Mouse (Mus musculus) brain, embryonic 18.5 days (tissue): ENCODE results near the gene Mrgprd.

Experiments used
- DNase-seq: peaks from one replicate; pipeline ENCODE4 v3.0.0-alpha.2; 2012; ENCODE audit warnings: low read depth, low spot score

Mrgprd gene

DNA sequence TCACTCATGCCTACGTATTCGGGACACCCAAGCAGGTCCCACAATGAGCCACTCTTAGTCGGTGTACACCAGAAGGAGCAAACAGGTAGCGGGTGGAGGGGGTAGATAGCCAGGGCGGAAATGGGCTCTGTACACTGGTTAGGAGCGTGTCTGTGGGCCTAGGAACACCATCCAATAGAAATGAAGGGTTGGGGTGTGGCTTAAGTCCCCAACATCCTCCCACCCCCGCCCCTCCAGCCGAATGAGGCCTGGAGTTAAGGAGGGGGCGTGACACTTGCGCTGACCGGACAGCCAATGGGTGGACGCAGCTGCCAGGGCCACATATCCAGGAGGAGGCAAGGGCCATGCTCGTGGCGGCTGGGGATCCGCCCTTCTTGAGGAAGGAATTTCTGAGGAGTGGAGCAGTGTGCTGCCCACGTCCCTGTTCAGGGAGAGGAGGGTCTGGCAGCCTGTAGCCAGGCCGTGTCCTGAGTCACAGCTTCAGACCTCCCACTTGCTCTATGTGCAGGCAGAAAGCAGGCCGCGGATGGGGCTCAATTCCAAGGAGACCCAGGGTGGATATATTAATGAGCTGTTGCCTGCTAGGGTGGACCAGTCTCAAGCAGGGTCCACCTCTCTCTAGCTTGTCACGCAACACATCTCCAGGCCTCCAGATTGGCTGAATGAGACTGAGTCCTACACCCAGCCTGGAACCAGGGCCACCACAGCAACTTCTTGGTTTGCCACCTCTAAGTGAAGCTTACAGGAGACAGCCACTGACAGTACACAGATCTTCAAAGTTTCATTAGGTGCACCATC is 11.9 kb upstream of the Mrgprd start:
- DNase-seq: no peak

DNA sequence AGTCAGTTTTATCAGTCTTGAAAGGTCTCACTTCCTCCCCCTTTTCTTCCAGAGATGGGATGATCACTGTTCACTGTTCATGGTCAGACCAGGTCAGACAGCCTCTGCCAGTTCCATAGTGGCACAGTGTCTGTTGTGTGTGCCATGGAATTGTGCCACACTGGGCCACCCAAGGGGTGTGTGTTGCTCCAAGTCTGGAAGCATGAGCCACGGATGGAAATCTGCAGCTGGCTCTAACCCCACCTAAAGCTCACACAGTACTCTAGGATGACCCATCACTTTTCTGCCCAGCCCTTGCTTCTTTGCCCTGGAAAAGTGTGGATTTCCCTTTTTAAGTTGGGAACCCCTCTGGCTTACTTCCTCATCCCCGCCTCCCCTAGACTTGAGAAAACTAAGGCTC is 10.5 kb upstream of the Mrgprd start:
- DNase-seq: no peak

DNA sequence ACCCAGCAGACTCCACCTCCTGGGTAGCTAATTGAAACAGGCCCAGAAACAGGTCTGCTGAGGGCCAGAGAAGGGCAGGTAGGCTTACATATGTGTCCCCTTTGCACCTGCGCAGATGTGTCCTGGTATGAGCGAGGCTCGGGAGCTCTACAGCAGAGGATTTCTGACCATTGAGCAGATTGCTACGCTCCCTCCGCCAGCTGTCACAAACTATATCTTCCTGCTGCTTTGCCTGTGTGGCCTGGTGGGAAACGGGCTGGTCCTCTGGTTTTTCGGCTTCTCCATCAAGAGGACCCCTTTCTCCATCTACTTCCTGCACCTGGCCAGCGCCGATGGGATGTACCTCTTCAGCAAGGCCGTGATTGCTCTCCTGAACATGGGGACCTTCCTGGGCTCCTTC is 7.0 kb upstream of the Mrgprd start:
- DNase-seq: no peak

DNA sequence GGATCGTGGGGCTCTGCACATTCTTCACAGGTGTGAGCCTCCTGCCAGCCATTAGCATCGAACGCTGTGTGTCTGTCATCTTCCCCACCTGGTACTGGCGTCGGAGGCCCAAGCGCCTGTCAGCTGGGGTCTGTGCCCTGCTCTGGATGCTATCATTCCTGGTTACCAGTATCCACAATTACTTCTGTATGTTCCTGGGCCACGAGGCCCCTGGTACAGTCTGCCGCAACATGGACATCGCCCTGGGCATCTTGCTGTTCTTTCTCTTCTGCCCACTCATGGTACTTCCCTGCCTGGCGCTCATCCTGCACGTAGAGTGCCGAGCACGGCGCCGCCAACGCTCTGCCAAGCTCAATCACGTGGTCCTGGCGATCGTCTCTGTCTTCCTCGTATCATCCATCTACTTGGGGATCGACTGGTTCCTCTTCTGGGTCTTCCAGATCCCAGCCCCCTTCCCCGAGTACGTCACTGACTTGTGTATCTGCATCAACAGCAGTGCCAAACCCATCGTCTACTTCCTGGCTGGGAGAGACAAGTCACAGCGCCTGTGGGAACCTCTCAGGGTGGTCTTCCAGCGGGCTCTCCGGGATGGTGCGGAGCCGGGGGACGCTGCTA is 6.5 kb upstream of the Mrgprd start:
- no peak for DNase-seq

DNA sequence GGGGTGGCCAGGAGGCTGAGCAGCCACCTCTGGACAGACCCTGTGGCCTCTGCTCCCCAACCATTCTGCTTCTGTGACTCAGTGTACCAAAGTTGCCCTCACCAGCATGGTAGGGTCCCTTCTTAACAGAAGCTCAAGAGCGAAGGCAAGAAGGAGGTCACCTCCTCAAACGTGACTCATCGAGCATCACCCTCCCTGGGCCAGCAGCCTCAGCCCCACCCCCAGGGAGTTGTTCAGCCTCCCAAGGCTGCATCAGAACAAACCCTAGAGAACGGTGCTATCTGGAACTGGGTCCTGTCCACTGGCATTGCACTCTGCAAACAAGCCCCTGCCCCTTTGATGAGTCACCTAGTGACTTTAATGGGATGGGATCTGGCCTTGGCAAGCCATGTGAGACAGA is 5.8 kb upstream of the Mrgprd start:
- no peak for DNase-seq

DNA sequence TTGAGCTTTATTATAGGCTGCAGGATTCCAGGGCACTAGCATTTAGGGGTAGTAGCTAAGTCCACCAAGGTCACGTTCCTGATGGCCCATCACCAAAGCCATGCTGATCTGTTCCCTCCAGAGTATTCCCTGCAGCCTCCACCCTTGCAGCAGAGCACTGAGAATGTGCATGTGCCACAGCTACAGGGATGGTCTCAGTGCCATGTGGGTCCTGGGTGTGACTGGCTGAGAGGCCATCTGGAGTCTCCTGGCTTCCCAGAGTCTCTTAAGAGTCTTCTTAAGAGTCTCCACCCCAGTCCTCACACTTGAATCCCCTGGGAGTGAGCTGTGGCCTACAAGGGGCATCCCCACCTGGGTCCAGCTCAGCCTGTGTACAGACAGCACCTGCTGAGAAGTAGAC is 4.8 kb upstream of the Mrgprd start:
- no peak for DNase-seq

DNA sequence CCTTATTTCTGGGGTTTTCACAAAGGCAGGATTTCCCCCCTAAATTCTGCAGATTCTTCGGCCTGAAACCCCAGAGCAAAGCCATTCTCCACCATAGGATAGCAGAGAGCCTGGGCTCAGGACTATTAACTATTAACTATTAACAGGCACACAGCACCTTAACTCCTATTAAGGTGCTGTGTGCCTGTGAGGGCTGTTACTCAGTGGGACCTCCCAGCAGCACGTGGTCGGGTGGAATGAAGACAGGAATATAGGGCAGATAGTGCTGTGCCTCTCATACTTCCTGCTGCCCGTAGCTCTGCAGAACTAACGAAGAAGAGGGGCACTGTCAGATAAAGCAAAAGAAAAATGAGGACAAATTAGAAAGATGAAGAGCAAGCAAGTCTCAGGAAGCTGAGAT is 4.1 kb upstream of the Mrgprd start:
- no peak for DNase-seq

DNA sequence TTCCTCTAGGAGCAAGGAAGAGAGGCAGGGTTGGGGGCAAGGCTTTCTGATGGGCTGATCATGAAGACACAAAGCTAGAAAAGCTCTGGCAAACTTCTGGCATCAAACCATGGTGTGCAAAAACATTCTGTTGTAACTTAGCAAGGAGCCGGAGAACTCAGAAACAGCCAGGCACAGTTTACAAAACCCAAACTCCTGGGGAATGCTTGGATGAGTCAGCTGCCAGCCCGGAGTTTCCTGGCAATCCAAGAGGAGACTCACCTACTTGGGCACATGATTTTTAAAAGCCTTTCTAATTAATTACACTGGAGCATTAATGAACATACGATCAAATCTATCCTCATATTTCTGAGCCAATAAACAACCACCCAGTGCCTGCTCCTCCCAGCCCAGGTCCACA is 2.5 kb upstream of the Mrgprd start:
- DNase-seq: no peak

DNA sequence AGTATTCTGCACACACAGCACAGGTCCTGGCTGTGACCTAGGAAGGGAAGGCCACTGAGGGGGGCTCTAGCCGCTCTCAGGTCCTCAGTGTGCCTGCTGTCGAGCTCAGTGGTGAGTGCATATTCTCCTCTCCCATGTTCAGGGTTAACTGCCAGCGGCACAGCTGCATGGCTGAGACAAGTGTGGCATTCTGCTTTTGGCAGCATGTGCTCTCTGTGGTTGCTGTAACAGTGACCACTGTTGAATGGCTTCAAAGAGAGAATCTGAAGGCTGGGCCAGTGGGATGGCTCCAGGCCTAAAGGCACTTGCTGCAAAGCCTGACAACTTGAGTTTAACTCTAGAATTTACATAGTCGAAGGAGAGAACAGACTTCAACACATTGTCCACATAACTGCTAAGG is 2.9 kb downstream of the Mrgprd start:
- no peak for DNase-seq

DNA sequence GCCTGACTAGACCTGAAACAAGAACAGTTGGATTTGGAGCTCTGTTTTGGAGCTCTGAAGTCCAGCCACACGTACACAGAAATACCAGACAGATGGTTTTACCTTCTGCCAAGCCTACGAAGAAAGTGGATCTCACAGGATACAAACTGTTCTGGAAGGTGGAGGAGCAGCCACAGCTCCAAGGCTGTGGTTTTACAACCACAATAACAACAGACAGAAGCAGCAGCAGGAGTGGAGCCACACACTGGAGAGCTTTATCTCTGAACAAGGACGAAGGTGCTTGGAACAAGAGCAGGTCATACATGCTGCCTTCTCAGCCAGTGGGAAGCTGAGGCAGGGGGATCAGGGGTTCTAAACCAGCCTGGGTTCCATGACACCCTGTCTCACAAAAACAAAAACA is 4.8 kb downstream of the Mrgprd start:
- no peak for DNase-seq

DNA sequence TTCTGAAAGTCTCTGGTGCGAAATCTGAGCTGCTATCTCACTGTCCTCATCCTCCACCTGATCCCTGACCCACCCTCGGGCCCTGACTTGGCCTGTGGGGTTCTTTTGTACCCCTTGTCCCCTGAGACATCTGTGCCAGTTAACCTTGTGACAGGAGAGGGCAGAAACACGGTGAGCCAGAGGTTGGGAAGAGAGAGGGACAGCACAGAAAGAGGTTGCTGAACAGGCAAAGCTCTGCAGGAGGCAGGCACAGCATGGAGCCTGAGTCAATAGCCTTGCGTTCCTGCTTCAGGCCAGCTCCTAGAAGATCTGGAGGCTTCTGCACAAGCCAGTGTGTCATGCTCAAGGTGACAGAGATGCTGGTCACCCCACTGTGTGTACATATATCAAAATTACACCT is 9.0 kb downstream of the Mrgprd start:
- DNase-seq: no peak

DNA sequence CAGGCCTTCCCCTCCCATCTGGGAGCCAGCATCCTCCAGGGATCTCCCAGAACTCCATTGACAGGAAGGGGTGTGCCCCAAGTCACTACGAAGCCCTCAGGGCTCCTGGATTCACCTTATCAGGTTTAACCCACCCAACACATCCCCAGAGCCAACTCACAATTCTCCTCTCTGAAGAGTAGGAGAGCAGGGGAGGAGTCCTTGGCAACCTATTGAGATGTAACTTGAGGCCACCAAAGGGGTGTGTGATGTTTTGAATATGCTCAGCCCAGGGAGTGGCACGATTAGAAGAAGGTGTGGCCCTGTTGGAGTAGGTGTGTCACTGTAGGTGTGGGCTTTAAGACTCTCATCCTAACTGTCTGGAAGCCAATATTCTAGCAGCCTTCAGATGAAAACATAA is 11.1 kb downstream of the Mrgprd start:
- no peak for DNase-seq

DNA sequence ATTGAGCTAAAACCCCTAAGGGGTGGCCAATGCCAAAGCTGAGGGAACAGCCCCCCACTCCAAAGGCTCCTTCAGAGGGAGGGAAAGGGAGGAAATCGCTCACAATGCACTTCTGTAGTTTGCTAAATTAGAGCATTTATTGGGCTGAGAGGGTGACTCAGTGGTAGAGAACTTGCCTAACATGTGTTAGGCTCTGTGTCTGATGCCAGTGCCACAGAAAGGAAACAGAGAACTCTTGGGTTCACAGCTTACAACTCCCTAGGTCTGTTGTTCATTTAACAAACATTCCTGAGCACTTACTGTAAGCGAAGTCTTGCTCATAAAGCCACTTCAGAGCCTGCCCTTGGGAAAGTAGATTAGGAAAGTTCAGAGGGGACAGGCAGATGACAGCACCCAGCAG is 15.3 kb downstream of the Mrgprd start:
- DNase-seq: no peak

DNA sequence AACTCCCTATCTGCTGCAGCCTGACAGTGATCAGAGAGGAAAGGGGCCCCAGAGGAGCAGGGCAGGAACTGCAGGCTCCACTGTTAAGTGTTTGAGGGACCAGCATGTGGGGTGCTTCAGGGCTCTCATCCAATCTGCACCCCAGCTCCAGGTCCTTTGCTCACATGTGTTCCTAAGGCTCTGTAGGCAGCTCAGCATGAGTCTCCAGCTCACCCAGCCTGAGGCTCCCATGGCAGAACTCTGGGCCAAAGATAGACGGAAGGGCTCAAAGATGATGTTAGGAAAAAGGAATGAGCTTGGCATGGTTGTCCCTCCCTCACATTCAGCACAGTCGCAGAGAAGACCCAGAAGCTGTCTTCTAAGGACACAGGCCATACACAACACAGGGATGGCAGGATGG is 16.0 kb downstream of the Mrgprd start:
- no peak for DNase-seq

DNA sequence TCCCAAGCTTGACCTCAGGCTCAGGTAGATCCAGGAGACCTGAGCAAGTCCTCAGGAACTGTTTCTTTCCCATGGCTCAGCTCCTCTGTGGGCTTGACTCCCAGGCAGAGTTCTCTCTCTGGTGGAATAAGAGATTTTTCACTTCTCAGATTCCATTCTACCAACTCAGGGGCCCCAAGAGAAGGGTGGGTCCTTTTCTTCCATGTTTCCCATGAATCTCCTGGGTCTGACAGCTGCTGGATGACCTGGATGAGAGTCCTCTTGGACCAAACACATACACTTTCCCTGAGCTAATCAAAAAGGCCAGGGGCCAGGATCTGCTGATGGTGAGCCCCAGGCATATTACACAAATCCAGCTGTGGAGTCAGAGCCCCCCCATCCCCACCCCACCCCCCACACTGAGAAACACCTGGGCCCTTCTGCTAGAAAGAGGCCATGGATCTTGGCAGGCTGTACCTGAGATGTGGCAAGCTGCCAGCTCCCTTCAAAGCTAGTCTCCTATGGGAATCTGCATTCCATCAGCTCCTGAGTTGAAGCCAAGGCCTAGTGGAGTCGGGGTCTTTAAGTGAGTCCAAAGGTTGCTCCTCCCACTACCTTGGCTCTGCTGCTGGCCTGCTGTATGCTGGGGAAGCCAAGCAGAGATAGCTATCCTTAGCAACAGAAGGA is 17.9 kb downstream of the Mrgprd start:
- DNase-seq: no peak

DNA sequence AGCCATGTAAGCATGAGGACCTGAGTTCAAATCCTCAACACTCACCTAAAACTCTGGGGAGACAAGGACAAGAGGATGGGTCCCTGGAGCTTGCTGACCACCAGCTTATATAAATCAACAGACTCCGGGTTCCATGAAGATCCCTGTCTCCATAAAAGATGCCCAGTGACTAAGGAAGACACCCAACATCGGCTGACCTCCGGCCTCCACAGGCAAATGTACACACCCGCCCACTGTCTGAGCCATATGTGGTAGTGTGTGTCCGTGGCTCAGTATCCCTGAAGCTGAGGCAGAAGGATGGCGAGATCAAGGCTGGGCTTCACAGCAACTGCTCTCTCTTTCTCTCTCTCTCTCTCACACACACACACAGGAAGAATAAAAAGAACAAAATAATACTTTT is 19.3 kb downstream of the Mrgprd start:
- no peak for DNase-seq

DNA sequence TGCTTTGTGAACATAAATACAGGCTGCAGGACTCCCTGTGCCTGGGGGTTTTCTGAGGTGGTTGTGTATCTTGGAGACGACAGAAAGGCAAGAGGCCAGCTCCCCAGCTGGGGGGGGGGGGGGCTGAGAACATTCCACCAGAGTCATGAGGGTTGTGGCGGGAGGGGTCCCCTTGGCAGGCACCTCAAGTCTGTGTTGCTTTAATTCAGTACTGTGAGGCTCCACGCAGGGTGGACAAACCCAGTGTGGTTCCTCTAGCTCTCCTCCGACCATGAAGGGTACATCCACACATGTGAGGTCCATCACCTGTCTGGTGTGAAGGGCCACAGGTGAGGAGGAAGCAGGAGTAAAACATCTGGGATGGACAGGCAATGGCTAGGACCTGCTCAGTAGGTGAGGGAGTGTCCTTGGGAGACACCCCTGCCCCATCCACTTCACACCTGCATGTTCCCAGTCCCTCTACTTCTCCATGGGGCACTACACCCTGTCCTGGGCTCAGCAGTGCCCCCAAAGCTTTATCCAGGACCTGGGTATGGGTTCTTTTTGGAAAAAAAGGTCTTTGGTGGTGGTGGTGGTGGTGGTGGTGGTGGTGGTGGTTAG is 19.9 kb downstream of the Mrgprd start:
- DNase-seq: no peak

DNA sequence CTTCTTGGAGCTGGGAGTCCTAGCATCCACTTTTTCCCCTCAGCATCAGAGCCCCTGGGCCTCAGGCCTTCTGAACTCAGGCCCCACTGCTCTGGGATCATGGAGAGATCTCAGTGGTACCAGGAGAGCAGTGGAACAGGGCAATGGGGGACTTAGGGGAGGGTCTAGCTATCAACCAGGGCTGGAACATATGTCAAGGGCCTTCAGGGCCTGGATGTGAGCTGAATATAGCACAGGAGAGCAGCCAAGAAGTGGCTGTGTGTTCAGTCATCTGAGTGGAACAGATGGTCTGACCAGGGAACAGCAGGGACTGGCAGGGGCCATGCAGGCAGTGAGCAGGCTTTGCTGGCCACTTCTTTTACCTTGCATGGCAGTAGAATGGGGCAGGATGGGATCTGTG is 20.6 kb downstream of the Mrgprd start:
- no peak for DNase-seq

DNA sequence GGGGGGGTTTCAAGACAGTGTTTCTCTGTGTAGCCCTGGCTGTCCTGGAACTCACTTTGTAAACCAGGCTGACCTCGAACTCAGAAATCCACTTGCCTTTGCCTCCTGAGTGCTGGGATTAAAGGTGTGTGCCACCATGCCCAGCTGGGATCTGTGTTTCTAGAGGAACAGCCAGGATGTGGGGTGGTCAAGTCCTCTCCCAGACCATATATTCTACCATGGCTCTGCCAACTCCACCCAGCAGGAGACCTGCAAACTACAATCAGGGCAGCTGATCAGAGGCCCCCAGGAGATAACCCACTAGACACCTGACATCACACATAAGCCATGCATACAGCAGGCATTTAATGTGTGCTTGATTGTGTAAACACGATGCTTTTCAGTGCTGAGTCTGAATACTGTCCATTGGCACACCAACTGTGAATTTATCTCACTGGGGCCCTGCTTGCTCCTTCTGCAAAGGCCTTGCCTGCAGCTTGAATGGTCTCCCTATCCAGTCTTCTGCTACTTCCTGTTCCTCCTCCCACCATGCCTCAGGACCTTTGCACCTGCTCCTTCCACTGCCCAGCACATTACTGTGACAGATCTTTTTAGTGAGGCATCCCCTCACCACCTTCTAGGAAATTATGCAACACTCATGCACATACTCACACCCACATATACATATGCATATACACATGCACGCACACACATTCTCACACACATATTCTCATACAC is 21.1 kb downstream of the Mrgprd start:
- DNase-seq: no peak

DNA sequence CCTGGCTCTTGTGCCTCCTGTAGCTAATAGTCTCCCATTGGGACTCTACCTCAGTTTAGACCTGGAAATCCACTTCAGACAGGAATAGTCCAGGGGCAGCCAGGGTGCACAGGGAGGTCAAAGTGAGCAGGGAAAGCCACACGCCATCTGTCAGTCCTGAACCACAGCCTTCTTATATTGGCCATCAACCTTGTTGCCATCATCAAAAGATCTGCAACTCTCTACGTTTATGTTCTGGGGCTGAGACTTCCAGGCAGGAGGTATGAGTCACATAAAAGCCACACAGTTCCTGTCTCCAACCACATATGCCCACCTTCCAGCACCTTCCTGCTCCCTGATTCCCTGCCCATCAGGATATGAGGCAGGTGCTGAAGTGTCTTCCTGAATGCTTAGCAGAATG is 23.3 kb downstream of the Mrgprd start:
- no peak for DNase-seq

DNA sequence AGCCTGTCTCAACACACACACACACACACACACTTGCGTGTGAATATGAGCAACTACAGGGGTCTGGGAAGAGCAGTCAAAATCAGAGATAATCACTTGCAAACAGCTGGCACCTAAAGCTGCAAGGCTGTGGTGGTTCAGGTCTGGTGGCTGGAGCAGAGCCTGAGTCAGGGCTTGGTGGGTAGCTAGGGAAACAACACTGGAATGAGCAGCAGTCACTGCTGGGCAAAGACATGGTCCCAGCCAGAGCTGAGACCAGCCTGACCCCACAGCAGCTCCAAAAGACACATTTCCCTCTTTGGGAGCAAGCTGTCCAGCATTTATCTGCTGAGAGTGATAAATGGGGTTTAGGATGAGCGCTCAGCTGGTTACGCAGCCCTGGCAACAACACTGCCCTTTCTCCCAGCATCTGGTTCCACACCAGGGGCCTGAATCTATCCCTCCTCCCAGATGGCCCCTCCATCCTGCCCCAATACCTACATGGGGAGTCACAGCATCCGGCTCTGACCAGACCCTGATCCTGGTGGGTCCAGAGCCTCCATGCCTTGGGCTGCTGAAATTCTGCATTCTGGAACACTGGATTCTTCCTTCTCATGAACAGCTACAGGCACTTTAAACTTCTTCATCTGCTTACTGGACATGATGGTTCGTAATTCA is 25.7 kb downstream of the Mrgprd start:
- DNase-seq: no peak
